Mouse (Mus musculus): ENCODE data around the gene Ppp3cb. TPM values are rescaled to one million over a fixed set of nuclear protein-coding genes. Genes with fewer than 3 reads are reported as not detected.

Ppp3cb gene
- polyA plus RNA-seq, 2 experiments: 21.6 to 22.7 TPM

GRCm38 (mm10) chr14:20544467-20545411 lies 1.6 kb downstream of the Ppp3cb start:
- no peak for TF ChIP-seq CTCF (IDR thresholded peaks at IDR 0.05; ENCODE audit: low read depth)
- TF ChIP-seq EP300 (IDR thresholded peaks at IDR 0.05; ENCODE audit: low read depth): peak; percentile 80
- H3K27me3 ChIP-seq (ENCODE audit: control insufficient read depth, insufficient read depth, low read length): no peaks in the 10 kb centered on the region
- H3K36me3 ChIP-seq (replicated peaks; ENCODE audit: control insufficient read depth, insufficient read depth, low read depth): no peaks in the 10 kb centered on the region; the same call in none of the 2 replicates
- peak; percentile 72 to 78 (median 76) for DNase-seq (ENCODE audit: low read depth in 3 of 3, low spot score in 3 of 3)
- no peaks in the 10 kb centered on the region for H3K9me3 ChIP-seq (ENCODE audit: control insufficient read depth, low read length)
- peak overlapping the region; percentile 59 for H3K9ac ChIP-seq (replicated peaks)
- ATAC-seq (ENCODE audit: insufficient read depth): peak; percentile 43
- H3K4me3 ChIP-seq (ENCODE audit: insufficient read depth in 1 of 2, low read depth in 2 of 2, low read length in 2 of 2): peak overlapping the region; percentile 78 to 88
- peak overlapping the region; percentile 90 for H3K27ac ChIP-seq
- peaks cover 17 to 20% of the 10 kb centered on the region in 2 experiments for H3K4me1 ChIP-seq (replicated peaks; ENCODE audit: control insufficient read depth in 2 of 2, insufficient read depth in 2 of 2, low read length in 1 of 2)
- H3K4me2 ChIP-seq (ENCODE audit: low read depth): peak overlapping the region; percentile 73
- WGBS (ENCODE audit: insufficient replicate concordance): 28% methylated on average over 7 of the region's 7 CpGs

- WGBS (ENCODE audit: insufficient replicate concordance): 36% methylated on average over 4 of the region's 4 CpGs
- Histone ChIP-seq H3K4me3 (ENCODE audit: insufficient read depth in 1 of 2, low read depth in 2 of 2, low read length in 2 of 2) (no peak overlapping the region), H3K9ac (replicated peaks) (no peak overlapping the region), H3K9me3 (ENCODE audit: control insufficient read depth, low read length) (no peaks in the 10 kb centered on the region), H3K4me1 (replicated peaks; ENCODE audit: control insufficient read depth in 2 of 2, insufficient read depth in 2 of 2, low read length in 1 of 2) (no peaks in the 10 kb centered on the region), H3K27ac (no peak overlapping the region), H3K27me3 (ENCODE audit: control insufficient read depth, insufficient read depth, low read length) (no peaks in the 10 kb centered on the region), H3K36me3 (replicated peaks; ENCODE audit: control insufficient read depth, insufficient read depth, low read depth) (no peaks in the 10 kb centered on the region), H3K4me2 (ENCODE audit: low read depth) (no peak overlapping the region)
- no peak for TF ChIP-seq EP300 (IDR thresholded peaks at IDR 0.05; ENCODE audit: low read depth)
- TF ChIP-seq CTCF (IDR thresholded peaks at IDR 0.05; ENCODE audit: low read depth): no peak
- DNase-seq (ENCODE audit: low read depth in 3 of 3, low spot score in 3 of 3) (no peak), ATAC-seq (ENCODE audit: insufficient read depth) (no peak)
These were observed 16.7 kb downstream of the Ppp3cb start for GRCm38 (mm10) chr14:20529643-20530042.

GRCm38 (mm10) chr14:20520179-20520578 lies 26.2 kb downstream of the Ppp3cb start:
- no peak for TF ChIP-seq EP300 (IDR thresholded peaks at IDR 0.05; ENCODE audit: low read depth)
- no peak for TF ChIP-seq CTCF (IDR thresholded peaks at IDR 0.05; ENCODE audit: low read depth)
- DNase-seq (ENCODE audit: low read depth in 3 of 3, low spot score in 3 of 3) (no peak), ATAC-seq (ENCODE audit: insufficient read depth) (no peak)
- 82% methylated on average over 2 of the region's 2 CpGs for WGBS (ENCODE audit: insufficient replicate concordance)
- no peak overlapping the region for H3K4me2 ChIP-seq (ENCODE audit: low read depth)
- H3K9me3 ChIP-seq (ENCODE audit: control insufficient read depth, low read length): no peaks in the 10 kb centered on the region
- peaks cover 11% of the 10 kb centered on the region for H3K36me3 ChIP-seq (replicated peaks; ENCODE audit: control insufficient read depth, insufficient read depth, low read depth)
- no peak overlapping the region for H3K27ac ChIP-seq
- no peaks in the 10 kb centered on the region for H3K27me3 ChIP-seq (ENCODE audit: control insufficient read depth, insufficient read depth, low read length)
- H3K9ac ChIP-seq (replicated peaks): no peak overlapping the region
- no peak overlapping the region for H3K4me3 ChIP-seq (ENCODE audit: insufficient read depth in 1 of 2, low read depth in 2 of 2, low read length in 2 of 2)
- no peaks in the 10 kb centered on the region for H3K4me1 ChIP-seq (replicated peaks; ENCODE audit: control insufficient read depth in 2 of 2, insufficient read depth in 2 of 2, low read length in 1 of 2)

- ATAC-seq (ENCODE audit: insufficient read depth): no peak
- Histone ChIP-seq H3K4me2 (ENCODE audit: low read depth) (no peak overlapping the region), H3K4me1 (replicated peaks; ENCODE audit: control insufficient read depth in 2 of 2, insufficient read depth in 2 of 2, low read length in 1 of 2) (0 out of 4 replicates have a peak, but pooled peaks cover 0 to 1% of the 10 kb centered on the region in 2 experiments), H3K9ac (replicated peaks) (no peak overlapping the region), H3K9me3 (ENCODE audit: control insufficient read depth, low read length) (no peaks in the 10 kb centered on the region), H3K36me3 (replicated peaks; ENCODE audit: control insufficient read depth, insufficient read depth, low read depth) (peaks cover 4% of the 10 kb centered on the region), H3K4me3 (ENCODE audit: insufficient read depth in 1 of 2, low read depth in 2 of 2, low read length in 2 of 2) (no peak overlapping the region), H3K27me3 (ENCODE audit: control insufficient read depth, insufficient read depth, low read length) (no peaks in the 10 kb centered on the region), H3K27ac (no peak overlapping the region)
- DNase-seq (ENCODE audit: low read depth in 3 of 3, low spot score in 3 of 3): no peak
- 83% methylated on average over 2 of the region's 2 CpGs for WGBS (ENCODE audit: insufficient replicate concordance)
- no peak for TF ChIP-seq CTCF (IDR thresholded peaks at IDR 0.05; ENCODE audit: low read depth)
- TF ChIP-seq EP300 (IDR thresholded peaks at IDR 0.05; ENCODE audit: low read depth): no peak
These were observed 37.9 kb downstream of the Ppp3cb start for GRCm38 (mm10) chr14:20508424-20508823.

- DNase-seq (ENCODE audit: low read depth in 3 of 3, low spot score in 3 of 3): no peak
- Histone ChIP-seq H3K9me3 (ENCODE audit: control insufficient read depth, low read length) (no peaks in the 10 kb centered on the region), H3K4me2 (ENCODE audit: low read depth) (no peak overlapping the region), H3K27ac (no peak overlapping the region), H3K36me3 (replicated peaks; ENCODE audit: control insufficient read depth, insufficient read depth, low read depth) (peaks cover 8% of the 10 kb centered on the region), H3K4me1 (replicated peaks; ENCODE audit: control insufficient read depth in 2 of 2, insufficient read depth in 2 of 2, low read length in 1 of 2) (no peaks in the 10 kb centered on the region), H3K27me3 (ENCODE audit: control insufficient read depth, insufficient read depth, low read length) (no peaks in the 10 kb centered on the region), H3K9ac (replicated peaks) (no peak overlapping the region), H3K4me3 (ENCODE audit: insufficient read depth in 1 of 2, low read depth in 2 of 2, low read length in 2 of 2) (no peak overlapping the region)
- TF ChIP-seq CTCF (IDR thresholded peaks at IDR 0.05; ENCODE audit: low read depth) (no peak), EP300 (IDR thresholded peaks at IDR 0.05; ENCODE audit: low read depth) (no peak)
- ATAC-seq (ENCODE audit: insufficient read depth): no peak
- WGBS (ENCODE audit: insufficient replicate concordance): 85% methylated on average over 10 of the region's 10 CpGs
These were observed 43.4 kb downstream of the Ppp3cb start for GRCm38 (mm10) chr14:20502966-20503365.

Data from liver, embryonic 14.5 days (tissue).